Mouse (Mus musculus) layer of hippocampus, postnatal 36 days (tissue): ENCODE results near the gene Coq8b. TPM values are rescaled to one million over a fixed set of nuclear protein-coding genes. Genes with fewer than 3 reads are reported as not detected.

Experiments used
- microRNA-seq, 2 experiments: library from miRNA; unstranded; fragments of <30 nt; microRNA quantifications; one replicate each; pipeline ENCODE4 v1.2.0; 2021
- total RNA-seq, 2 experiments: library from RNA; stranded (reverse); gene quantifications; 2 replicates each; pipeline ENCODE4 v1.2.3; 2021

Coq8b gene
- total RNA-seq, 2 experiments from 2014 or later = 33.9 to 36.2 TPM

Small RNAs within 50 kb of the gene (microRNA-seq; reads per million reads assigned to microRNA genes)
- 0 reads per million in 2 experiments for gene Mir1191

Other genes with a start within 250 kb of the Coq8b start
- not detected for gene Cyp2a12, start 203.9 kb upstream of the Coq8b start, total RNA-seq
- under 1 TPM in 1 of 2 experiments, not detected in 1; 0.17 TPM for gene Cyp2f2, start 113.1 kb upstream of the Coq8b start, total RNA-seq
- gene Cyp2t4, start 79.3 kb upstream of the Coq8b start, total RNA-seq = not detected
- 100 to 1,000 TPM; 102 to 108 TPM for gene Egln2, start 66.2 kb upstream of the Coq8b start, total RNA-seq
- gene Rab4b, start 54.1 kb upstream of the Coq8b start, total RNA-seq = 10 to 100 TPM; 93.5 to 98.7 TPM
- gene Gm21983, start 51.9 kb upstream of the Coq8b start, total RNA-seq = not detected
- gene Mia, start 51.9 kb upstream of the Coq8b start, total RNA-seq = 1 to 10 TPM; 1.8 to 2.0 TPM
- gene BC024978, start 37.2 kb upstream of the Coq8b start, total RNA-seq = 10 to 100 TPM; 20.4 to 25.4 TPM
- gene Snrpa, start 36.8 kb upstream of the Coq8b start, total RNA-seq = 10 to 100 TPM; 84.2 to 96.0 TPM
- gene Itpkc, start 4.4 kb upstream of the Coq8b start, total RNA-seq = 10 to 100 TPM in 1 of 2 experiments, 1 to 10 TPM in 1; 9.3 to 10.1 TPM
- 100 to 1,000 TPM; 137 to 144 TPM for gene Numbl, start 25.4 kb downstream of the Coq8b start, total RNA-seq
- gene Ltbp4, start 104.7 kb downstream of the Coq8b start, total RNA-seq = 10 to 100 TPM; 52.8 to 59.6 TPM
- gene Shkbp1, start 123.0 kb downstream of the Coq8b start, total RNA-seq = 10 to 100 TPM; 36.2 to 37.3 TPM
- gene Gm20479, start 124.4 kb downstream of the Coq8b start, total RNA-seq = not detected
- gene Sptbn4, start 214.7 kb downstream of the Coq8b start, total RNA-seq = 100 to 1,000 TPM; 132 to 146 TPM
- gene Blvrb, start 215.0 kb downstream of the Coq8b start, total RNA-seq = 10 to 100 TPM; 16.0 to 20.0 TPM
- 1 to 10 TPM; 2.7 to 4.0 TPM for gene Sertad3, start 240.7 kb downstream of the Coq8b start, total RNA-seq